Mouse (Mus musculus) brain, adult 2 months (tissue): ENCODE results near the gene Adcy3.

Experiments
- DNase-seq: peaks from one replicate; pipeline ENCODE4 v3.0.0; 2011; ENCODE audit warnings: low read depth, low spot score

The Adcy3 gene

DNA sequence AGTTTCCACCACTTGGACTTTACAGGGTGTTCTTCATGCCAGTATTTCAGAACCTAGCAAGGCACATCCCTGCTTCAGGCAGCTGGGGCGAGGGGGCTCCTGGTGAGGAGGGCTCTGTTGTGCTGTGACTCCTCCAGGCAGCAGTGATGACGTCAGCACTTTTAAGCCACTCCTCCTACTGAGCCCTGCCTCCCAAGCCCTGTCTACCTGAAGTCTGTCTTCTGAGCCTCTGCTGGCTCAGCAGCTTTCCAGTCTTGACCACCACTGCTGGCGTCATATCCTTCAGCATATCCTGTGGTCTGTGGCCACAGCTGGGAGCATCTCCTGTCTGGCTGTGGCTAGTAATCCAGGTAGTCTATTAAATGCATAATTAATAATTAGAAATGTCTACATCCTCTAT is 47.6 kb downstream of the Adcy3 start:
- DNase-seq: no peak

DNA sequence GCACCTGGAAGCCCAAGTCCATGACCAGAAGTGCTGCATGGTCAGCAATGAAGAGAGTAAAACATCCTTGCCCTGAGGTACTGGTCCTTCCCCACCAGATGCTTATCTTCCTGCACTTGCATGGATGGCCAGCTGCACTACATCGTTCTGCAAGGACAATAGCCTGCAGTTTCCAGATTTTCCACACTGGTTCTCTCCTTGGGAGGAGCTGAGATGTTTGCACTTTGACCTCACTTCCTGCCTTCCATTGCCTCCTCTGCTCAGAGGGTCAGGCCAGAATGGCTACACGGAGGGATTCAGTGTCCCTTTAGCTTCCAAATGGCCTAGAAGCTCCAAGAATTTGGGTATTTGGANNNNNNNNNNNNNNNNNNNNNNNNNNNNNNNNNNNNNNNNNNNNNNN is 51.7 kb downstream of the Adcy3 start:
- no peak for DNase-seq

GRCm38 (mm10) chr12:4188171-4189059 is 55.5 kb downstream of the Adcy3 start:
- DNase-seq: peak; percentile 83

- peak; percentile 32 for DNase-seq
Measured at GRCm38 (mm10) chr12:4189060-4189447, 56.2 kb downstream of the Adcy3 start.

DNA sequence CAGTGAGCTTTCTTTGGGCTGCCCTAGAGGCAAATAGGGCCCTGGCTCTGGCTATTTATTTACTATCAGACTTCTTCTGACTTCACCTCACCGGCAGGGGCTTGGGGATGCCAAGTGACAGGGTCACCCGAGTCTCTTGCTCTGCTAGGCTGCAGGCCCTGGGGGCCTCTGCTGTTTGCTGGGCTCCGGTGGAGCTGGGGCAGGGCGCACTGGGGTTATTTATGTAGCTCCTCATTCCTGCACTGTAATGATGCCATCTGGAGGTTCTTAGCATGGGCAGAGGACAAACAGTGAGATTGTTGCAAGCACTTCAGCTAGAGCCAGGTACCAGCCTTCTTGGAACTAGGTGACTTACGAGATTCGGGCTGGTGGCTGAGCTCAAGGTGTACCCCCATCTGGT is 59.6 kb downstream of the Adcy3 start:
- peak; percentile 82 for DNase-seq

- DNase-seq: peak; percentile 29
Measured at GRCm38 (mm10) chr12:4193025-4193740, 60.3 kb downstream of the Adcy3 start.

DNA sequence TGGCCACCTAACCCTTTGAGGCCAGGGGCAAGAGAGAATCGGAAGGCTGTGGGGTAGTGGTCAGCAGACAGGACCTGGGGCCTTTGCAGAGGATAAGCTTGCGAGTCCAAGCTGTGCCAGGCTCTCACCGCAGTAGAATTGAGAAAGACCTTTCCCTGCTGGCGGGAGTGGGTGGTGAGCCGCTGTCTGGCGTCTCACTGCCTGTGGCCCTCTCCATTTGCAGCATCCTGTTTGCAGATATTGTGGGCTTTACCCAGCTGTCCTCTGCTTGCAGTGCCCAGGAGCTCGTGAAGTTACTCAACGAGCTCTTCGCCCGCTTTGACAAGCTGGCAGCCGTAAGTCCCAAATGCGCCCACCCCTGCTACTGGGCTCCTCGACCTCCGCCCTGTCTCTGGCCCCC is 61.7 kb downstream of the Adcy3 start:
- peak; percentile 78 for DNase-seq

GRCm38 (mm10) chr12:4198702-4199101 is 65.8 kb downstream of the Adcy3 start:
- no peak for DNase-seq

DNA sequence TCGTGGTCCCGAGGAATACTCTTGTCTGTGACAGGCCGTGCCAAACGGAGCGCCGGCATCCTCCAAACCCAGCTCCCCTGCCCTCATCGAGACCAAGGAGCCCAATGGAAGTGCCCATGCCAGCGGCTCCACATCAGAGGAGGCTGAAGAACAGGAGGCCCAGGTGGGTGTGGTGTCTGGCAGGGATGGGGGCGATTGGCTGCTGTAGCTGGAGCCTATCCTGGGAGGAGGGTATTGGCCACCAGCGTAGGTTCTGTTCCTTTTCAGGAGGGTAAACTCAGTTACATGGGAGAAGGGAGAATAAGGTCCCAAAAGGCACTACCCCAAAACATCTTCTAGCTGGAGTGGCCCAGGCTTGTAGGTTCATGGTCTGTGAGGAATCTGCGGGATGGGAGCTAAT is 66.4 kb downstream of the Adcy3 start:
- DNase-seq: no peak

GRCm38 (mm10) chr12:4201454-4202200 is 68.7 kb downstream of the Adcy3 start:
- peak; percentile 89 for DNase-seq

- DNase-seq: no peak
Measured at GRCm38 (mm10) chr12:4202206-4202605, 69.3 kb downstream of the Adcy3 start.

- DNase-seq: no peak
Measured at GRCm38 (mm10) chr12:4206106-4206505, 73.2 kb downstream of the Adcy3 start.

GRCm38 (mm10) chr12:4208405-4209133 is 75.7 kb downstream of the Adcy3 start:
- DNase-seq: peak; percentile 82

DNA sequence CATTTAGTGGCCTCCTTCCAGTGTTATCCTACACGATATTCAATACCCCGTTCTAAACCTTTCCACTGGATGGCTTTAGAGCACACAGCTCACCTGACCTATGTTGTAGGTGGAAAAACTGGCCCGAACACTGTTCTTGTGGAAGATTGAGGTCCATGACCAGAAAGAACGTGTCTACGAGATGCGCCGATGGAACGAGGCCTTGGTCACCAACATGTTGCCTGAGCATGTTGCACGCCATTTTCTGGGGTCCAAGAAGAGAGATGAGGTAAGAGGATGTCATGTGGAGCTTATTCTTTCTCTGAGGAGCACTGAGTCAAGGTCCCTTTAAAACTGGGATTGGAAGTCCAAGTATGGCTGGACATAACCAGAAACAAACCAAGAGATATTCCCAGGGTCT is 76.3 kb downstream of the Adcy3 start:
- DNase-seq: no peak

- peak; percentile 60 for DNase-seq
Measured at GRCm38 (mm10) chr12:4211174-4211573, 78.3 kb downstream of the Adcy3 start.

GRCm38 (mm10) chr12:4212908-4213307 is 80.0 kb downstream of the Adcy3 start:
- no peak for DNase-seq

DNA sequence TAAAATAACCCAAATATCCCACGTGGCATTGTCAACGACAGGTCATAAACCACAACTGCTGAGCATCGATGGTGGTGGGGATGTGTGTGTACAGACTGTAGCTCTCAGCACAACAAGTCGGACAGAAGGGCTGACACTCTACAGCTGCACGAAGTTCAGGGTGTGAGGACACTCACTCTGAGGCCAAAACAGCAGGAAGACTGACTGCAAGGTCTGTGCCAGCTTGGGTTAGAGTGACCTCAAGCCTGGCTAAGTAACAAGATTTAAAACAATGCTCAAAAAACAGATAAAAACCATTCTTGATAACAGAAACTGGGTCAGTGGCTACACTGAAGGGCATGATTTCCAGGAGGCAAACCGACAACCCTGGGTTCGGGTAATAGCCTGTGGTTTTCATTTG is 97.3 kb downstream of the Adcy3 start:
- DNase-seq: no peak

- DNase-seq: no peak
Measured at GRCm38 (mm10) chr12:4232777-4233176, 99.9 kb downstream of the Adcy3 start.

DNA sequence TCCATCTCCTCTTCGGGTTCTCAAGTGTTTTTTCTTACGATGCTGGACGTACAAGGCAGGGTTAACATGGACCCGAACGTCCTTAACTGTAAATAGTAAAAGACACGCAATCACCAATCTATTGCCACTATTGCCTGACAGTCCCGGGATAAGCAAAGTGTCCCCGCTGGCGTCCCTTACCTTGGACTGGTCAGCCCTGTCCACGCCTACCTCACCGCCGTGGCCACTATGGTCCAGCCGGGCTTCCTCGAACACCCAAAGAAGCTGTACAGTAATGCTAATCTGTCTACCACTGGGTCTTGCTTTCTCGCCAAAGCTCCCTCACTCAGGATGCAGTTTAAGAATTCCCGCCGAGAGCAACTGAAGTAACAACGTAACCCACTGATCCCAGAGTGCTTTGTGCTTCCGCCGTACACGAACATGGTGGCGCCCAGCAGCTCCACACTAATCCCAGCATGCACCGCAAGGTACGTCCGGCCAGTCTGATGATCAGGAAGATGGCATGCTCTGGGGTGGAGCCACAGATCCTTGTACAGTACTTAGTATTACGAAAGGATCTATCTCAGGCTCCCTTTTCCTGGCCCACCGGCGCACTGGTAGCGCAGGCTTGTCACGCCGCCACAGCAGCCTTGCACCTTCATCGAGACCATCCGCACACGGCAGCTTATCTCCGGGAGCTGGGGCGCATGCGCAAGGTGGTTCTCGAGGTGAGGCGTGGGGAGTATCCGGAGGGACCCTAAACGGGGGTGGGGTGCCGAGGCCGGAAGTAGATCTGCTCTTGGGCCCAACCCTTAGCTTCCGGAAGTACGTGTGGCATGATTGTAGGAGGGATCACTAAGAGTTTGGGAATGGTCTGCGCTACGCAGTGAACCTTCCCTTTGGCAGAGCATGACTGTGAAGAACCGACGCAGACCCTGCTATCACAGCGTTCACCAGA is 100.9 kb downstream of the Adcy3 start, which contains the start of the genes Ptrhd1 and Cenpo:
Ptrhd1 (plus strand) TSS at position 456 of the 937 bp plus-strand sequence.
Cenpo (minus strand) TSS at position 723 of the 937 bp plus-strand sequence.
- peak; percentile 99 for DNase-seq

GRCm38 (mm10) chr12:4237481-4237880 is 104.6 kb downstream of the Adcy3 start:
- DNase-seq: no peak
